In genomic region chr9:97307705-97308485, GRCm38 (mm10) we compare ENCODE assay signal across 18 mouse cellular contexts.
DNase-seq lines count a peak whose midpoint lies in the region; ATAC-seq and TF ChIP-seq lines count a peak whose summit lies in the region.
"Had no signal": no experiment of that assay in that cellular context is flagged by ENCODE, and none has a peak within 500 bp of the region (broad histone marks: within the 10 kb centered on the region; RNA-seq: fewer than 3 reads in every experiment).

No protein-coding gene starts in this region.

- no peak for TF ChIP-seq CTCF in intestine, postnatal 0 days (IDR thresholded peaks at IDR 0.05; ENCODE audit: low read depth)

- 30% methylated on average over 6 of the region's 6 CpGs for WGBS in intestine, postnatal 0 days
- 46% methylated on average over 6 of the region's 6 CpGs for WGBS in heart, embryonic 11.5 days (ENCODE audit: insufficient replicate concordance)

- H3K36me3 ChIP-seq in intestine, postnatal 0 days (ENCODE audit: control insufficient read depth, insufficient read depth), result no peaks in the 10 kb centered on the region
- H3K36me3 ChIP-seq in heart, embryonic 11.5 days (ENCODE audit: control insufficient read depth, insufficient read depth, low read length), result no peaks in the 10 kb centered on the region
- H3K36me3 ChIP-seq: embryonic facial prominence, embryonic 15.5 days; hindbrain, embryonic 10.5 days; hindbrain, embryonic 15.5 days had no signal

- no peak overlapping the region for H3K9ac ChIP-seq in intestine, postnatal 0 days (ENCODE audit: low read depth, low read length)
- H3K9ac ChIP-seq in heart, embryonic 11.5 days (ENCODE audit: low read depth, low read length), result no peak overlapping the region
- H3K9ac ChIP-seq: embryonic facial prominence, embryonic 15.5 days; hindbrain, embryonic 15.5 days had no signal

- H3K9me3 ChIP-seq in intestine, postnatal 0 days (ENCODE audit: control insufficient read depth), result no peaks in the 10 kb centered on the region
- no peaks in the 10 kb centered on the region for H3K9me3 ChIP-seq in heart, embryonic 11.5 days (replicated peaks; ENCODE audit: control insufficient read depth, low read length)
- H3K9me3 ChIP-seq: embryonic facial prominence, embryonic 15.5 days; hindbrain, embryonic 10.5 days; hindbrain, embryonic 15.5 days had no signal

- H3K27ac ChIP-seq in intestine, postnatal 0 days (ENCODE audit: low read depth, low read length), result no peak overlapping the region
- no peak overlapping the region for H3K27ac ChIP-seq in heart, embryonic 11.5 days (ENCODE audit: low read depth, low read length)
- H3K27ac ChIP-seq: embryonic facial prominence, embryonic 15.5 days; hindbrain, embryonic 10.5 days; hindbrain, embryonic 15.5 days had no signal

- no peaks in the 10 kb centered on the region for H3K27me3 ChIP-seq in intestine, postnatal 0 days (replicated peaks; ENCODE audit: control insufficient read depth, insufficient read depth, low read length)
- H3K27me3 ChIP-seq in heart, embryonic 11.5 days (ENCODE audit: control insufficient read depth, insufficient read depth, low read length), result no peaks in the 10 kb centered on the region
- H3K27me3 ChIP-seq: embryonic facial prominence, embryonic 15.5 days; hindbrain, embryonic 15.5 days had no signal

- no peak overlapping the region for H3K4me3 ChIP-seq in intestine, postnatal 0 days (ENCODE audit: low read depth, low read length)
- H3K4me3 ChIP-seq in heart, embryonic 11.5 days (ENCODE audit: low read depth, low read length), result no peak overlapping the region
- H3K4me3 ChIP-seq: embryonic facial prominence, embryonic 15.5 days; hindbrain, embryonic 10.5 days; hindbrain, embryonic 15.5 days had no signal

- ATAC-seq in common myeloid progenitor, adult 5-6 weeks (replicated peaks; ENCODE audit: low read depth, poor library complexity, severe bottlenecking), result peak; percentile 62
- peak; percentile 75 for ATAC-seq in granulocyte monocyte progenitor cell, adult 5-6 weeks (replicated peaks; ENCODE audit: poor library complexity, severe bottlenecking)
- ATAC-seq in intestine, postnatal 0 days, result peak; percentile 81
- ATAC-seq in heart, embryonic 11.5 days (replicated peaks; ENCODE audit: insufficient number of reproducible peaks, low FRiP score, low TSS enrichment), result no peak
- ATAC-seq: forebrain, embryonic 16.5 days had no signal

- DNase-seq in naive thymus-derived CD4-positive, alpha-beta T cell, adult 2 months (ENCODE audit: low read depth), result peak; percentile 5
- no peak for DNase-seq in thymus, postnatal 14 days
- no peak for DNase-seq in kidney, adult 18-20 months
- DNase-seq: adrenal gland, adult 8-10 months; adrenal gland, postnatal 36 days; cerebellum, adult 2 months; cerebellum, postnatal 10 days; embryo, embryonic 11 days; gastrocnemius, postnatal 14 days; heart, postnatal 10 days had no signal

- H3K4me1 ChIP-seq in intestine, postnatal 0 days (replicated peaks; ENCODE audit: control insufficient read depth, insufficient read depth, low read length), result no peaks in the 10 kb centered on the region
- H3K4me1 ChIP-seq in heart, embryonic 11.5 days (ENCODE audit: control insufficient read depth, insufficient read depth, low read length), result no peaks in the 10 kb centered on the region
- H3K4me1 ChIP-seq: embryonic facial prominence, embryonic 15.5 days; hindbrain, embryonic 15.5 days had no signal

- H3K4me2 ChIP-seq in intestine, postnatal 0 days (replicated peaks; ENCODE audit: low read depth), result 0 out of 2 replicates have a peak overlapping the region, but pooled peaks have one; percentile 25
- H3K4me2 ChIP-seq in heart, embryonic 11.5 days, result no peak overlapping the region
- H3K4me2 ChIP-seq: embryonic facial prominence, embryonic 15.5 days; hindbrain, embryonic 15.5 days had no signal
